Mouse (Mus musculus) liver, postnatal 0 days (tissue): ENCODE measurements at regions not wholly inside any gene's neighbourhood (a gene's known extent, or its start where the extent isn't known, plus 50 kb on each side); places are given as distances from the start of the nearest gene placed in this dataset.

Experiments used
- ATAC-seq: fragments of 200-750 bp; cut with Nextera tagmentation; 2 replicates; pipeline ENCODE4 v1.8.0; 2017; ENCODE audit warnings: mild to moderate bottlenecking, moderate library complexity
- DNase-seq: peaks from one replicate; pipeline ENCODE4 v3.0.0-alpha.2; 2016
- H3K27ac ChIP-seq: fragments of 300-500 bp; sonication (generic); 2 replicates; pipeline ENCODE4 v1.5.1; 2014; ENCODE audit warnings: antibody characterized with exemption, moderate library complexity, mild to moderate bottlenecking, low read depth
- H3K27me3 ChIP-seq: fragments of 300-500 bp; sonication (generic); 2 replicates; pipeline ENCODE4 v1.6.1; 2014; ENCODE audit warnings: low read length, control low read depth, mixed read lengths; ENCODE audit not compliant: insufficient read depth
- H3K36me3 ChIP-seq: fragments of 300-500 bp; sonication (generic); replicated peaks from 2 replicates; pipeline ENCODE4 v1.6.1; 2014; ENCODE audit warnings: mild to moderate bottlenecking, control low read depth, low read length, moderate library complexity, mixed read lengths; ENCODE audit not compliant: insufficient read depth
- H3K4me1 ChIP-seq: fragments of 300-500 bp; sonication (generic); 2 replicates; pipeline ENCODE4 v1.6.1; 2014; ENCODE audit warnings: antibody characterized with exemption, mild to moderate bottlenecking, control low read depth; ENCODE audit not compliant: insufficient read depth
- H3K4me2 ChIP-seq: fragments of 300-500 bp; sonication (generic); 2 replicates; pipeline ENCODE4 v1.6.1; 2014; ENCODE audit warnings: low read depth, mild to moderate bottlenecking, low read length, moderate library complexity, mixed read lengths
- H3K4me3 ChIP-seq: fragments of 300-500 bp; sonication (generic); 2 replicates; pipeline ENCODE4 v1.5.1; 2014; ENCODE audit warnings: low read depth, low read length
- H3K9ac ChIP-seq: fragments of 300-500 bp; sonication (generic); replicated peaks from 2 replicates; pipeline ENCODE4 v1.6.1; 2014; ENCODE audit warnings: mild to moderate bottlenecking, moderate library complexity
- H3K9me3 ChIP-seq: fragments of 300-500 bp; sonication (generic); 2 replicates; pipeline ENCODE4 v1.6.1; 2016; ENCODE audit warnings: mild to moderate bottlenecking, control low read depth, low read length, mixed read lengths
- CTCF ChIP-seq: sonication (generic); IDR thresholded peaks from 2 replicates; pipeline ENCODE4 v1.5.1; 2016; ENCODE audit warnings: antibody characterized with exemption, low read depth
- EP300 ChIP-seq: IDR thresholded peaks from 2 replicates; pipeline ENCODE4 v1.6.1; 2016; ENCODE audit warnings: antibody characterized with exemption, low read depth, mild to moderate bottlenecking
- WGBS: fragments of 180-500 bp; shearing (Covaris S2); extraction: QIAGEN DNeasy Blood & Tissue Kit; methylation state at CpG from one replicate; pipeline ENCODE4 v1.1.7; 2014; ENCODE audit not compliant: insufficient replicate concordance; 5-methylcytosine and 5-hydroxymethylcytosine counted together

GRCm38 (mm10) chr14:15273107-15273506, 165.7 kb downstream of the Lrrc3b start:
- 68% methylated on average over 1 of the region's 1 CpGs for WGBS
- Histone ChIP-seq H3K36me3 (no peaks in the 10 kb centered on the region), H3K27ac (no peak overlapping the region), H3K4me2 (no peak overlapping the region), H3K4me3 (no peak overlapping the region), H3K9ac (no peak overlapping the region), H3K4me1 (no peaks in the 10 kb centered on the region), H3K9me3 (no peaks in the 10 kb centered on the region), H3K27me3 (no peaks in the 10 kb centered on the region)
- TF ChIP-seq EP300 (no peak), CTCF (no peak)
- no peak for DNase-seq
- ATAC-seq: no peak

DNA sequence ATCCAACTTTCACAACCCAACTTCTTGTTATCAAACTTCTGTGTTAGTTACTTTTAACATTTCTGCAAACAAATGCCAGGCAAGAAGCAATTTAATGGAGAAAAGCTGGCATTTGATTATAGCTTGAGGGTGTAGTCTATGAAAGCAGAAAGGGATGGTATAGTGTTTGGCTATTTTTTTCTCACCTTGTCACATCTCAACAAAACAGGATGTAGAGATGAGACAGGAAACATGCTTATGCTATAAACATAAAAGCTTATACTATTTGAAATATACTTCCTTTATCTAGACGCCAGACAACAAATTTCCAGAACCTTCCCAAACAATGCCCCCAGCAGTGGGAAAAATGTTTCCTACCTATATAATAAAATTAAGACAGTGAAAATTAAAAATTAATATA, 166.4 kb downstream of the Lrrc3b start:
- no peak overlapping the region for H3K4me2 ChIP-seq
- no peaks in the 10 kb centered on the region for H3K36me3 ChIP-seq
- no peak overlapping the region for H3K9ac ChIP-seq
- H3K27ac ChIP-seq: no peak overlapping the region
- no peak overlapping the region for H3K4me3 ChIP-seq
- WGBS: 64% methylated on average over 1 of the region's 1 CpGs
- TF ChIP-seq EP300: no peak
- no peak for TF ChIP-seq CTCF
- ATAC-seq (no peak), DNase-seq (no peak)
- H3K9me3 ChIP-seq: no peaks in the 10 kb centered on the region
- no peaks in the 10 kb centered on the region for H3K27me3 ChIP-seq
- no peaks in the 10 kb centered on the region for H3K4me1 ChIP-seq

GRCm38 (mm10) chr14:15266287-15266686, 172.5 kb downstream of the Lrrc3b start:
- Histone ChIP-seq H3K9ac (no peak overlapping the region), H3K9me3 (no peaks in the 10 kb centered on the region), H3K27ac (no peak overlapping the region), H3K4me2 (no peak overlapping the region), H3K36me3 (no peaks in the 10 kb centered on the region), H3K4me3 (no peak overlapping the region), H3K27me3 (no peaks in the 10 kb centered on the region), H3K4me1 (no peaks in the 10 kb centered on the region)
- 71% methylated on average over 1 of the region's 1 CpGs for WGBS
- DNase-seq: no peak
- TF ChIP-seq EP300 (no peak), CTCF (peak; percentile 43)
- ATAC-seq: no peak

GRCm38 (mm10) chr14:15262996-15263395, 175.8 kb downstream of the Lrrc3b start:
- Histone ChIP-seq H3K27me3 (no peaks in the 10 kb centered on the region), H3K4me3 (no peak overlapping the region), H3K27ac (no peak overlapping the region), H3K9ac (no peak overlapping the region), H3K9me3 (no peaks in the 10 kb centered on the region), H3K4me1 (no peaks in the 10 kb centered on the region), H3K36me3 (no peaks in the 10 kb centered on the region), H3K4me2 (no peak overlapping the region)
- DNase-seq (no peak), ATAC-seq (no peak)
- no peak for TF ChIP-seq CTCF
- no peak for TF ChIP-seq EP300
- WGBS: 65% methylated on average over 2 of the region's 2 CpGs

DNA sequence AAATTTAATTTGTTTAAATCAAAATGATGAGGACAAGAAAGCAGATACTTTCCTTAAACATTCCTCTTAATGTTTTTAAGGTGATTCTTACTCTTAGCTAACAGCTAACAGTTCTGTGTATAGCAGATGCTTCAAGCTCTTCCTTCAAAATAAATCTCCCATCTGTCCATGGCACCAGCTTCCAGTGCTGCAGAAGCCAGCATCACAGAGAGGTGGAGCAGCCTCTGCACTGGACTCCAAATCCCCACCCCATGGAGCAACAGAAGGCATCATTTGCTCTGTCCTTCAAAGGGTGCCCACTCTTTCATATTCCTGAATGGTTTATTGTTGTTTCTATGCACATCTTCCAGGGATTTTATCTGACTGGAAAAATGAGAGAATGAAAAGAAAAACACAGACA, 183.1 kb downstream of the Lrrc3b start:
- H3K36me3 ChIP-seq: no peaks in the 10 kb centered on the region
- ATAC-seq: no peak
- no peak overlapping the region for H3K27ac ChIP-seq
- no peak overlapping the region for H3K9ac ChIP-seq
- no peak for TF ChIP-seq EP300
- TF ChIP-seq CTCF: no peak
- no peak overlapping the region for H3K4me2 ChIP-seq
- no peak for DNase-seq
- no peaks in the 10 kb centered on the region for H3K27me3 ChIP-seq
- no peaks in the 10 kb centered on the region for H3K9me3 ChIP-seq
- H3K4me3 ChIP-seq: no peak overlapping the region
- no peaks in the 10 kb centered on the region for H3K4me1 ChIP-seq

DNA sequence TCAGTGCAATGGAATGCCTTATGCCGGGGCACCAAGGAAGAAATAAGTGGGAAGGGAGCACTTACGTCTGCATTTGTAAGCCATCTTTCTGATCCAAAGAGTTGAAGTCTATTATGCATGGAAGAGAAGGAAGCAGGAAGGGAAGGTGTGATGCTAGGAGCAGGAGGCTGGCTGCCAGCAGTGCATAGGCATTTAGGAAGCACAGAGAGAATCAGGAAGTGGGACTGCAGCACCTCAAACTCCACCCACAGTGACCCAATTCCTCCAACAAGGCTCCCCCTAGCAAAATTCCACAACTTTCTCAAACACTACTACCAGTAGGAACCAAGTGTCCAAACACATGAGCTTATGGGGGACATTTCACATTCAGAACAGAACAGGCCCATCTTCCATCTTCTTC, 233.2 kb downstream of the Lrrc3b start:
- H3K4me1 ChIP-seq: no peaks in the 10 kb centered on the region
- no peaks in the 10 kb centered on the region for H3K9me3 ChIP-seq
- no peaks in the 10 kb centered on the region for H3K27me3 ChIP-seq
- H3K9ac ChIP-seq: no peak overlapping the region
- ATAC-seq: no peak
- DNase-seq: no peak
- WGBS: 66% methylated on average over 2 of the region's 2 CpGs
- no peak overlapping the region for H3K4me2 ChIP-seq
- no peaks in the 10 kb centered on the region for H3K36me3 ChIP-seq
- H3K4me3 ChIP-seq: no peak overlapping the region
- TF ChIP-seq CTCF (no peak), EP300 (no peak)
- no peak overlapping the region for H3K27ac ChIP-seq

DNA sequence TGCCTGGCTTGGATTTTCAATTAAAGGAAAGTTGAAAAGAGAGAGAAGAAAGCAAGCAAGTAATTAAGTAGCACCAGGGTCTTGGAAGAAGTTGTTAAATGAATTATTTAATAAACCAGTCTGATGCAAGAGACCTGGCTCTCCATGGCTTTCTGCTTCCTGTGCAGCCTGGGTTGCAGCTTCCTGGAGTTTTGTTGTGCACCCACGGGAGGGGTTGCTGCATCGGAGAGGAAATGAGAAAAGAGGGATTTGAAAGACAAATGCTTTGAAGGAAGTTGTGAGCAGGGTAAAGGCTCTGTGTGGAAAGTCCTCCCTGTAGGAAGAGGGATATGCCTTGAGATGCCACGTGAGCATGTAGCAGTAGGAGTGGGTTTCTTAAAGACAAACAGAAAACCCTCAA, 234.5 kb downstream of the Lrrc3b start:
- DNase-seq (no peak), ATAC-seq (no peak)
- TF ChIP-seq CTCF (no peak), EP300 (no peak)
- Histone ChIP-seq H3K4me1 (no peaks in the 10 kb centered on the region), H3K27me3 (no peaks in the 10 kb centered on the region), H3K4me2 (no peak overlapping the region), H3K27ac (no peak overlapping the region), H3K9ac (no peak overlapping the region), H3K4me3 (no peak overlapping the region), H3K9me3 (no peaks in the 10 kb centered on the region), H3K36me3 (no peaks in the 10 kb centered on the region)
- WGBS: 28% methylated on average over 3 of the region's 3 CpGs
